12 mouse cellular contexts compared by ENCODE assay signal in the genomic region with DNA sequence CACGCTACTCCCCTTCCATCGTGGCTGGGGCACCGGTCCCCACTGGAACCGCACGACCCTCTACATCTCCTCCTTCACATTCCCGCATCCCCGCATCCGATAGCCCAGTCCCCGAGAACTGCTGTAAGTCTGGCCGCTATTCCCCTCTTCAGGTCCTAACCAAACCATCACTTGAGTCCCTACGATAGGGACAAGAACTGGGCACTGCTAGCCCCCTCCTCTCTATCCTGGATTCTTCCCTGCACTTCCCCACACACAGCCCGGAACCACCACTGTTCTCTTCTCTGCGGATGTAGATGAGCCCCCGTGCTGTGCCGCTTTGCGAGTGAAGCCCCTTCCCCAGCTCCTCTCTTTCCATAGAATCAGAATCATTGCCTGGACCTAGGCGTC. TPM values are rescaled to one million over a fixed set of nuclear protein-coding genes. Genes with fewer than 3 reads are reported as not detected.
DNase-seq lines count a peak whose midpoint lies in the region; ATAC-seq and TF ChIP-seq lines count a peak whose summit lies in the region.
"Had no signal": no experiment of that assay in that cellular context is flagged by ENCODE, and none has a peak within 500 bp of the region (broad histone marks: within the 10 kb centered on the region; RNA-seq: fewer than 3 reads in every experiment).

No protein-coding gene starts in this region.

- H3K9me3 ChIP-seq in stomach, embryonic 14.5 days (ENCODE audit: control insufficient read depth, low read depth, low read length) = no peaks in the 10 kb centered on the region
- H3K9me3 ChIP-seq in stomach, postnatal 0 days (ENCODE audit: control insufficient read depth, low read length) = no peaks in the 10 kb centered on the region
- no peaks in the 10 kb centered on the region for H3K9me3 ChIP-seq in limb, embryonic 14.5 days (ENCODE audit: control insufficient read depth, low read length)
- no peaks in the 10 kb centered on the region for H3K9me3 ChIP-seq in stomach, embryonic 16.5 days (replicated peaks; ENCODE audit: control insufficient read depth, low read length)

- no peak overlapping the region for H3K9ac ChIP-seq in stomach, embryonic 14.5 days (replicated peaks; ENCODE audit: low read depth, low read length)
- no peak overlapping the region for H3K9ac ChIP-seq in stomach, postnatal 0 days (ENCODE audit: low read length)
- peak overlapping the region; percentile 70; the same call in 1 of the 2 replicates for H3K9ac ChIP-seq in limb, embryonic 14.5 days (ENCODE audit: low read depth, low read length, severe bottlenecking)
- no peak overlapping the region for H3K9ac ChIP-seq in stomach, embryonic 16.5 days (ENCODE audit: low read length)

- no peak for TF ChIP-seq EP300 in stomach, postnatal 0 days (optimal IDR thresholded peaks at IDR 0.05)

- H3K4me1 ChIP-seq in stomach, embryonic 14.5 days (ENCODE audit: control insufficient read depth, insufficient read depth, low read length) = no peaks in the 10 kb centered on the region
- H3K4me1 ChIP-seq in stomach, postnatal 0 days (replicated peaks; ENCODE audit: control insufficient read depth, insufficient read depth) = no peaks in the 10 kb centered on the region
- H3K4me1 ChIP-seq in limb, embryonic 14.5 days (ENCODE audit: control insufficient read depth, insufficient read depth, low read length) = 0 out of 2 replicates have a peak, but pooled peaks cover 2% of the 10 kb centered on the region
- H3K4me1 ChIP-seq in stomach, embryonic 16.5 days (ENCODE audit: control insufficient read depth, insufficient read depth, low read length) = peaks cover 5% of the 10 kb centered on the region

- DNase-seq in embryo, embryonic 10 days (ENCODE audit: low spot score) = peak; percentile 20
- no peak for DNase-seq in embryo, embryonic 9.5 days (ENCODE audit: extremely low spot score)
- DNase-seq in stomach, postnatal 0 days (ENCODE audit: low spot score) = no peak
- DNase-seq in limb, embryonic 14.5 days (ENCODE audit: low spot score) = no peak
- DNase-seq in gastrocnemius, postnatal 25 days = no peak
- DNase-seq in kidney, adult 11 months = no peak
- DNase-seq: liver had no signal

- TF ChIP-seq POLR2A in limb, embryonic 14.5 days (IDR thresholded peaks at IDR 0.05; ENCODE audit: borderline replicate concordance, extremely low read depth, insufficient read depth, insufficient read length) = no peak

- peak overlapping the region; percentile 61 for H3K4me3 ChIP-seq in stomach, embryonic 14.5 days (ENCODE audit: low read depth, low read length)
- H3K4me3 ChIP-seq in stomach, postnatal 0 days (ENCODE audit: low read depth, low read length) = no peak overlapping the region
- H3K4me3 ChIP-seq in limb, embryonic 14.5 days (replicated peaks; ENCODE audit: low read length) = peak overlapping the region; percentile 65
- H3K4me3 ChIP-seq in stomach, embryonic 16.5 days (replicated peaks; ENCODE audit: low read length) = peak overlapping the region; percentile 65
- H3K4me3 ChIP-seq: erythroblast, embryonic 14.5 days had no signal

- WGBS in stomach, embryonic 14.5 days = 4% methylated on average over 17 of the region's 17 CpGs
- WGBS in stomach, postnatal 0 days = 6% methylated on average over 16 of the region's 17 CpGs
- 3% methylated on average over 17 of the region's 17 CpGs for WGBS in limb, embryonic 14.5 days
- WGBS in stomach, embryonic 16.5 days = 6% methylated on average over 17 of the region's 17 CpGs

- ATAC-seq in stomach, embryonic 14.5 days (ENCODE audit: insufficient number of reproducible peaks, insufficient read depth, low FRiP score, low read depth) = no peak
- ATAC-seq in stomach, postnatal 0 days (ENCODE audit: low FRiP score, low TSS enrichment) = no peak
- ATAC-seq in limb, embryonic 14.5 days (ENCODE audit: low FRiP score, low read depth) = no peak
- no peak for ATAC-seq in stomach, embryonic 16.5 days (ENCODE audit: insufficient read depth, low FRiP score)
- ATAC-seq: Patski had no signal

- no peaks in the 10 kb centered on the region for H3K36me3 ChIP-seq in stomach, embryonic 14.5 days (ENCODE audit: control insufficient read depth, insufficient read depth, low read length)
- peaks cover 5% of the 10 kb centered on the region; the same call in 1 of the 2 replicates for H3K36me3 ChIP-seq in stomach, postnatal 0 days (ENCODE audit: control insufficient read depth, insufficient read depth, low read length)
- no peaks in the 10 kb centered on the region for H3K36me3 ChIP-seq in limb, embryonic 14.5 days (ENCODE audit: control insufficient read depth, insufficient read depth, low read length)
- H3K36me3 ChIP-seq in stomach, embryonic 16.5 days (ENCODE audit: control insufficient read depth, insufficient read depth, low read length) = no peaks in the 10 kb centered on the region

- H3K4me2 ChIP-seq in stomach, embryonic 14.5 days (replicated peaks; ENCODE audit: low read depth, low read length) = peak overlapping the region; percentile 99
- no peak overlapping the region for H3K4me2 ChIP-seq in stomach, postnatal 0 days (replicated peaks; ENCODE audit: low read depth)
- peak overlapping the region; percentile 95 for H3K4me2 ChIP-seq in limb, embryonic 14.5 days (replicated peaks; ENCODE audit: low read depth, low read length, severe bottlenecking)
- H3K4me2 ChIP-seq in stomach, embryonic 16.5 days (ENCODE audit: low read depth, low read length) = peak overlapping the region; percentile 100; the same call in 1 of the 2 replicates

- no peak overlapping the region for H3K27ac ChIP-seq in stomach, embryonic 14.5 days (ENCODE audit: low read length)
- no peak overlapping the region for H3K27ac ChIP-seq in stomach, postnatal 0 days (replicated peaks)
- no peak overlapping the region for H3K27ac ChIP-seq in limb, embryonic 14.5 days (replicated peaks; ENCODE audit: low read depth, low read length)
- no peak overlapping the region for H3K27ac ChIP-seq in stomach, embryonic 16.5 days (ENCODE audit: low read length)

- no peak for TF ChIP-seq CTCF in stomach, postnatal 0 days (IDR thresholded peaks at IDR 0.05; ENCODE audit: low read depth)

- peaks cover 7% of the 10 kb centered on the region; the same call in 1 of the 2 replicates for H3K27me3 ChIP-seq in stomach, embryonic 14.5 days (ENCODE audit: control insufficient read depth, insufficient read depth, low read length)
- H3K27me3 ChIP-seq in stomach, postnatal 0 days (ENCODE audit: control insufficient read depth, insufficient read depth, low read length) = peaks cover 3% of the 10 kb centered on the region; the same call in 1 of the 2 replicates
- H3K27me3 ChIP-seq in limb, embryonic 14.5 days (ENCODE audit: control insufficient read depth, insufficient read depth, low read length) = peaks cover 21% of the 10 kb centered on the region
- H3K27me3 ChIP-seq in stomach, embryonic 16.5 days (ENCODE audit: control insufficient read depth, insufficient read depth, low read length) = peaks cover 16% of the 10 kb centered on the region
- H3K27me3 ChIP-seq: Patski had no signal

RNA-seq across cellular contexts. Expression of a gene that starts 1.3 kb away (rescaled TPM):
- 1.5 and 2.2 TPM in 2 replicates for polyA plus RNA-seq in stomach, embryonic 14.5 days (2014; fragmentation: Nextera tagmentation; extraction: Ambion mirVana)
- polyA plus RNA-seq in stomach, postnatal 0 days (2015; fragmentation: Nextera tagmentation; extraction: Ambion mirVana) = 1.5 and 1.6 TPM in 2 replicates
- polyA plus RNA-seq in limb, embryonic 14.5 days (2012; rRNA removed) = 7.8 and 9.5 TPM in 2 replicates
- polyA plus RNA-seq in limb, embryonic 14.5 days (2014; fragmentation: Nextera tagmentation; extraction: Ambion mirVana) = 2.2 and 2.6 TPM in 2 replicates
- 0.74 and 1.5 TPM in 2 replicates for polyA plus RNA-seq in stomach, embryonic 16.5 days (2015; fragmentation: Nextera tagmentation; extraction: Ambion mirVana)
- total RNA-seq in gastrocnemius, postnatal 25 days (2021) = under 1 TPM; 0.13 to 0.18 TPM
- total RNA-seq: hematopoietic stem cell, adult 5-6 weeks had no signal
- polyA plus RNA-seq: erythroblast, embryonic 14.5 days had no signal

RNA-seq across cellular contexts. Expression of a gene that starts 13.9 kb away (rescaled TPM):
- polyA plus RNA-seq in stomach, embryonic 14.5 days (2014; fragmentation: Nextera tagmentation; extraction: Ambion mirVana) = 2.3 and 3.7 TPM in 2 replicates
- polyA plus RNA-seq in stomach, postnatal 0 days (2015; fragmentation: Nextera tagmentation; extraction: Ambion mirVana) = 11.4 and 14.5 TPM in 2 replicates
- 2.1 and 2.7 TPM in 2 replicates for polyA plus RNA-seq in limb, embryonic 14.5 days (2012; rRNA removed)
- 1.2 and 2.2 TPM in 2 replicates for polyA plus RNA-seq in limb, embryonic 14.5 days (2014; fragmentation: Nextera tagmentation; extraction: Ambion mirVana)
- polyA plus RNA-seq in stomach, embryonic 16.5 days (2015; fragmentation: Nextera tagmentation; extraction: Ambion mirVana) = 10.2 and 11.0 TPM in 2 replicates
- total RNA-seq in gastrocnemius, postnatal 25 days (2021) = 10 to 100 TPM in 1 of 2 experiments, 1 to 10 TPM in 1; 9.9 to 14.8 TPM

RNA-seq across cellular contexts. Expression of a gene that starts 53.1 kb away (rescaled TPM):
- 16.7 and 18.7 TPM in 2 replicates for polyA plus RNA-seq in stomach, embryonic 14.5 days (2014; fragmentation: Nextera tagmentation; extraction: Ambion mirVana)
- 22.0 and 24.0 TPM in 2 replicates for polyA plus RNA-seq in stomach, postnatal 0 days (2015; fragmentation: Nextera tagmentation; extraction: Ambion mirVana)
- 13.6 and 14.8 TPM in 2 replicates for polyA plus RNA-seq in limb, embryonic 14.5 days (2012; rRNA removed)
- polyA plus RNA-seq in limb, embryonic 14.5 days (2014; fragmentation: Nextera tagmentation; extraction: Ambion mirVana) = 17.0 and 19.1 TPM in 2 replicates
- 12.5 and 13.5 TPM in 2 replicates for polyA plus RNA-seq in stomach, embryonic 16.5 days (2015; fragmentation: Nextera tagmentation; extraction: Ambion mirVana)
- total RNA-seq in gastrocnemius, postnatal 25 days (2021) = 10 to 100 TPM; 76.5 to 78.1 TPM

RNA-seq across cellular contexts. Expression of a gene that starts 53.7 kb away (rescaled TPM):
- 0.13 TPM in 1 of 2 replicates, not detected in the other for polyA plus RNA-seq in stomach, embryonic 14.5 days (2014; fragmentation: Nextera tagmentation; extraction: Ambion mirVana)
- polyA plus RNA-seq in stomach, postnatal 0 days (2015; fragmentation: Nextera tagmentation; extraction: Ambion mirVana) = not detected in 2 replicates
- polyA plus RNA-seq in limb, embryonic 14.5 days (2012; rRNA removed) = 0.29 and 0.51 TPM in 2 replicates
- not detected in 2 replicates for polyA plus RNA-seq in limb, embryonic 14.5 days (2014; fragmentation: Nextera tagmentation; extraction: Ambion mirVana)
- not detected in 2 replicates for polyA plus RNA-seq in stomach, embryonic 16.5 days (2015; fragmentation: Nextera tagmentation; extraction: Ambion mirVana)
- not detected for total RNA-seq in gastrocnemius, postnatal 25 days (2021)
- total RNA-seq: hematopoietic stem cell, adult 5-6 weeks had no signal
- polyA plus RNA-seq: erythroblast, embryonic 14.5 days; Patski had no signal
